Mouse (Mus musculus) CD4-positive, CD25-positive, alpha-beta regulatory T cell, adult 4 months (primary cell): Measurements from ENCODE around the gene Tmed9. TPM values are rescaled to one million over a fixed set of nuclear protein-coding genes. Genes with fewer than 3 reads are reported as not detected.
A peak's percentile ranks its signal among the peaks of the same experiment; 100 is the strongest.

Source experiments
- ATAC-seq: one replicate; pipeline ENCODE4 v1.8.0; 2017
- polyA plus RNA-seq, 2 experiments: library from polyadenylated mRNA; unstranded; fragments of 100-300 nt; shearing (Covaris generic); gene quantifications; one replicate each; pipeline ENCODE4 v1.2.1; 2017

Tmed9 gene
- polyA plus RNA-seq = 100 to 1,000 TPM; 206 to 437 TPM

- ATAC-seq = no peak
Observed at GRCm38 (mm10) chr13:55573432-55573831, at the start of gene Tmed9. Gene Tmed9, plus strand, starts transcription at chr13:55573732.

GRCm38 (mm10) chr13:55523951-55524600 is 49.5 kb upstream of the Tmed9 start:
- ATAC-seq = no peak

- ATAC-seq = no peak
Observed at GRCm38 (mm10) chr13:55525733-55526553, 47.6 kb upstream of the Tmed9 start.

GRCm38 (mm10) chr13:55527212-55527611 is 46.3 kb upstream of the Tmed9 start:
- no peak for ATAC-seq

GRCm38 (mm10) chr13:55527834-55528772 is 45.4 kb upstream of the Tmed9 start:
- no peak for ATAC-seq

- no peak for ATAC-seq
Observed at GRCm38 (mm10) chr13:55529198-55529915, 44.2 kb upstream of the Tmed9 start, which contains the start of gene Dok3. Gene Dok3, minus strand, starts transcription at chr13:55529296.

GRCm38 (mm10) chr13:55535191-55535590 is 38.3 kb upstream of the Tmed9 start:
- no peak for ATAC-seq

DNA sequence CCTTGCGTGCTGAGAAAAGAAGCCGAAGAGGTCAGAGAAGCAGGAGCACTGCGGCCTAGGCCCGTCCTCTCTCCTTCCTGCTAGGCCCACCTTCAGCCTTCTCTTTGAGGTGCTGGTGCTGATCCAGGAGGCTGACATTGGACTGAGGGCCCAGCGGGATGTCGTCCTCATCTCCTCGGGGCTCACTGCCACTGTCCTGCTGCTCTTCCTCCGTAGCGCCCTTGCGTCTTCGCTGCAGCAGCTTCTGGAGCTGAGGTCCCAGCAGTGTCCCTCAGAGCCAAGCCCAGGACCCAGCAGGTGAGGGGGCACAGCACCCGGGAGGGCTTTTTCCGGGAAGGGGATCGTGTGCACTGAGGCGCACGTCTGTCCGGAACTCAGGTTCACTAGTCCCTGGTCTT is 37.7 kb upstream of the Tmed9 start:
- ATAC-seq = no peak

DNA sequence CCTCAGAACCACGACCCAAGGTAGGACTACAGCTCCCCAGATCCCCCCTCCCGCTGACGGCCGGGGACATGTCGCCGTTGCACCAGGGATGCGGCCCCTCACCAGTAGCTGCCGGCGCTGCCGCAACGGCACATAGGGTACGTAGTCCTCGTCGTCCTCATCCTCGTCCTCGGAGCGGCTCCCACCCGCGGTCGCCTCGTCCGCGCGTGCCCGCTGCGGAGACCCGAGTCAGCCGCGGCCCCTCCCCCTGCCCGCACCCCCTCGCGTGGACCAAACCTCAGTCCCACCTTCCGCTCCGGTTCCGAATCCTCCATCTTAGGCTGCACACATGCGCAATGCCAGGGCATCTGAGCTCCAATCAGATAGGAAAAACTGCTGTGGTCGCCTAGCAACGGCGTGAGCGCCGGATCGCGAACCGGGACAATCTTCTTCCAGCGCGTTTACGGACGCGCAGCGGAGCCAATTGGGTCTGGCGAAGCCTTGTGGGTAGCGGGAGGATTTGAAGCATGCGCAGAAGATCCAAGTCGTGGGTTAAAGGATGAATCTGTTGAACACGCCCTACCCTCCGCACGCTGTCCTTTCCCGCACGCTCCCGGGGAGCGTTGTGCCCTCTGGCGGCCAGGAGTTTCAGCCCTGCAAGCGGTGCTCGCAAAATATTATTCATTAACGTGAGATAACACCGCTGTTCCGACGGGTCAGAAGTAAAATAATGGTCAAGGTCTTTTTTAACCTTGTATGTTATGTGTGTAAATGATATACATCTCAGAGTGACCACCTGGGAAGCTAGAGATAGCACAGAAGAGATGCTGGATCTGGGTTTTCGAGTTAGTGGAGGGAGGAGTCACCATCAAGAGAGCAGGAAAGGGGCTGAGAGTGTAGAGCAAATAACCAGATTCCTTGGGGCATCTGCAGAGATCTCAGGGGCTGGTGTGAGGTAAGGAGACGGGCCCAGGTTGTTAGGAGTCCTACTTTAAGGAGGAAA is 37.0 kb upstream of the Tmed9 start, which contains the start of gene Ddx41:
Ddx41 (minus strand) TSS at position 465 of the 982 bp plus-strand sequence.
- ATAC-seq = peak; percentile 94

DNA sequence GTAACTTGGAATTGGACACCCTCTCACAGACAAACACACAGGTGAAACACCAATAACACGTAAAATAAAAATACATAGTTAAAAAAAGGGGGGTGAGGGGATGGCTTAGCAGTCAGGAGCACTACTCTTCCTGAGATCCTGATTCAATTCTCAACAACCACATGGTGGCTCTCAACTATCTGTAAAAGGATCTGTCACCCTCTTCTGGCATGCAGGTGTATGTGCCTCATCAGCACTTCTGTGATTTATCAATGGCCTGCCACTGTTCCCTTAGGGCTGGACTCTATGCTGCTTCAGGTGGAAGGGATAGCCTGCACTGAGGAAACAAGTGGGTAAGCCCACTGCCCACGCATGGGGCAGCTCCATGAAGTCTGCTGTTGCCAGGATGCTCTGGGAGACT is 32.6 kb upstream of the Tmed9 start:
- ATAC-seq = no peak

DNA sequence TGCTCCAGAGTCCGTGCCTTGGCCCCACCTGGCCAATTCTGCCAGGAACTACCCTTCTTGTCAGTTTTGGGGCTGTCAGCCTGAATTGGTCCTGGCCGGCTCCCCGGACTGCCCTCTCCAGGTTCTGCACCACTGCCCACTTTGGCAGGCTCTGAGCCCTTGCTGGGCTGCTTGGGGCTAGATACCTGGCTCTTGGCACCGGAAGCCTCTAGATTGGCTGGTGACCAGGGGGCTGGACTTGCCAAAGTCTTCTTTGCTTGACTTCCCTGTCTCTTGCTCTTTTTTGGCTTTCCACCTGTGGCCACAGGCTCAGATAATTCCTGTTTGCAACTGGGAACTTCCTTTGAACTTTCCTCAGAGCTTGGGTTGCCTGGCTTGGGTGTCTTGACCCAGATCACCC is 30.6 kb upstream of the Tmed9 start:
- ATAC-seq = no peak

DNA sequence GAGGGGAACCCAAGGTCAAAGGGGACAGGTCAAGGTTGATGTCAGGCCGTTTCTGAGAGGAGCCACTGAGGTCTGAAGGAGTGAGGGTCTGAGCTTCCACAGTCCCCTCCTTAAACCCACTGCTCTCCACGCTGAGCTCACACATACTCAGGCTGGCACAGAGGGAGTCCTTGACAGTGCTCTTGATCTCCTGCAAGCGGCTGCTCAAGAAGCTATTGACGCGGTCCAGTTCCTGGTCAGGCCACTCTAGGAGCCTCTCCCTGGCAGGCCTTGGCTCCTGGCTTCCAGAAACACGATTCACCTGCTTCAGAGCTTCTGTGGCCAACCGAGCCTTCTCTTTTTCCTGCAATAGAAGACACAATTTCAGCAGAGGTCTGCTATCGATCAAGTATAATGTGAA is 30.1 kb upstream of the Tmed9 start:
- ATAC-seq = no peak

DNA sequence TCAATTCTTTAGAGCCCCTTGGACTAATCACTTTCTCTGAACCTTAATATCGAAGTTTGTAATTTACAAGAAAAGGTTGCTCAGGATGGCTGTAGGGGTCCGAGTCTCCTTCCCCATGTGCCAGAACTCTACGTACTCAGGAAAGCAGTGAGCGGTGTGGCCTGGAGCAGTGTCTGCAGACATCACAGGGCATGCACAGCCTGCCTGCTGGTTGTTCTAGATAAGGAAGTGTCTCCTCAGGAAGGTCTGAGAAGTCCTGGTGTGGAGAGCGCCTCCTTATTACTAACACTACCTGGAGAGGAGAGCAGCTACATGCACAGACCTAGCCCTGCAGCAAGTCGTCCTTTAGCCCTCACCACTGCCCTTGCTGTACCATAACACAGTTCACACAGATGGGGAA is 28.7 kb upstream of the Tmed9 start:
- ATAC-seq = no peak

DNA sequence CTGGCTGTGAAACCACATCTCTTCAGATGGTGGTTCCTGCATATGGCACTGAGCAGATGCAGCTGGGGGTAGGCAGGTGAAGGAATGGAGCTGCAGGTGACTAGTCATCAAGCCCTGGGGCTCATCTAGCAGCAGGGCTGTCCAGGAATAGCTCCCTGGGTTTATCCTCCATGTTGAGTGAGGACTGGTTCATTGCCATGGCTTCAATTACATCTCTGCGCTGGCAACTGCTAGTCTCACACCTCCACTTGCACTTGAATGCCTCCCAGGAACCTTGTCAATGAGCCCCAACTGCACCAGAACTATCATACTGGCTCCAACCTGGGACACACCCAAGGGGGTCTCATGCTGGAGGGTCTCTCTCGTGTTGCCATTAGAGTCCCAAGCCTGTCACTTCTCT is 25.6 kb upstream of the Tmed9 start:
- ATAC-seq = no peak

DNA sequence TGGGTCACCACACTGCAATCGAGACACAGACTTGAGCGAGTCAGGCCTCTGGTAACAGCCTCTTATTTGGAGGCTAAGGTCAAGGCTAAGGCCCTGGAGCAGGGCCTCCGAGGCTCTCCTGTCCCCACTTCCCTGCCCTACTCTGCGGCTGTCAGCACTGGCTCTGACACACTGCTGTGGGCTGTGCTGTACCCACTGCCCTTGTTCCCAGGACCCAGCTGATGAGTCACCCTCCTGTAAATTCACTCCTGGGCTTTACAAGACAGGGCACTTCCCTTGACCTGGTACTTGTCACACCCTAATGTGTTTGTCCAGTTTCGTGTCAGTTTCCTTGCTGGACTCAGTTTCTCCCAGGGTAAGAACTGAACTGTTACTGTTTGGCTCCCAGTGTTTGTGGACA is 25.1 kb upstream of the Tmed9 start:
- no peak for ATAC-seq

- ATAC-seq = no peak
Observed at GRCm38 (mm10) chr13:55549061-55549460, 24.5 kb upstream of the Tmed9 start.

- ATAC-seq = no peak
Observed at GRCm38 (mm10) chr13:55555921-55556320, 17.6 kb upstream of the Tmed9 start.

- no peak for ATAC-seq
Observed at GRCm38 (mm10) chr13:55557499-55557898, 16.0 kb upstream of the Tmed9 start.

DNA sequence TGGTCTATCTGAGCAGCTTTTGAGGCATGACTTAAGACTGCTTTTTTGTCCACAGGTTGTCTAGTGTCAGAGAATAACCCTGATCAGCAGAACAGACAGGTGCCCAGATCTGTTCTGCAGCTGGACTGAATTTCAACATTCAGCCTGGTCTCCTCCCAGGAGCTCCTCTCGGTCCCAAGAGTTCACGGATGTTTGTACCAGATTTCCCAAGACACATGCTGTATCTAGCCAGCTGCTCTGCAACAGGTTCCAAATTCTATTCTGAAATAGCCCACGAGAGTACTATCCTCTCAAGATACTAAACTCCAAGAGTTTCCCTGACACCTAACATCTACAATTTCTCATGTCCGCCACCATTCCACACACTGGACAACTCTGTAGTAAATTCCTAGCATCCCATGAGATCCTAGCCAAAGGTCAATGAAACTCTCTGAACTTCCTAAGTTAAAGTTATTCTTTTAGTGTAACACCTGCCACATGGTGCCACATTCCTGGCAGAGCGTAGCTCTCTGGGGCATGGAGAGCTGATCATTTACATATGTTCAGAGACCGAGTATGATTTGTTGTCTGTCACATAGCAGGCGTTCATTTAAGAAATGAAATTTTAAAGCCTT is 10.2 kb upstream of the Tmed9 start:
- ATAC-seq = no peak

GRCm38 (mm10) chr13:55567001-55567400 is 6.5 kb upstream of the Tmed9 start:
- no peak for ATAC-seq
